Mouse (Mus musculus): ENCODE data around the gene Hoxa10.

Hoxa10 gene

GRCm38 (mm10) chr6:52204050-52204752 lies 36.5 kb downstream of the Hoxa10 start, which contains the start of gene Hoxa5:
TSS of gene Hoxa5 (minus strand) at chr6:52204587.
- DNase-seq (ENCODE audit: low spot score): peak; percentile 80

- DNase-seq (ENCODE audit: low spot score): no peak
Measured at GRCm38 (mm10) chr6:52203371-52204049, 37.1 kb downstream of the Hoxa10 start.

- DNase-seq (ENCODE audit: low spot score): no peak
Measured at GRCm38 (mm10) chr6:52203121-52203370, 37.6 kb downstream of the Hoxa10 start.

- DNase-seq (ENCODE audit: low spot score): no peak
Measured at GRCm38 (mm10) chr6:52202362-52203120, 38.1 kb downstream of the Hoxa10 start.

- no peak for DNase-seq (ENCODE audit: low spot score)
Measured at GRCm38 (mm10) chr6:52201269-52201668, 39.4 kb downstream of the Hoxa10 start.

- DNase-seq (ENCODE audit: low spot score): no peak
Measured at GRCm38 (mm10) chr6:52200751-52201250, 39.9 kb downstream of the Hoxa10 start.

- DNase-seq (ENCODE audit: low spot score): no peak
Measured at GRCm38 (mm10) chr6:52200073-52200750, 40.4 kb downstream of the Hoxa10 start.

GRCm38 (mm10) chr6:52197271-52197670 lies 43.4 kb downstream of the Hoxa10 start:
- DNase-seq (ENCODE audit: low spot score): no peak

GRCm38 (mm10) chr6:52196811-52197210 lies 43.8 kb downstream of the Hoxa10 start:
- no peak for DNase-seq (ENCODE audit: low spot score)

GRCm38 (mm10) chr6:52194690-52195089 lies 46.0 kb downstream of the Hoxa10 start:
- DNase-seq (ENCODE audit: low spot score): no peak

GRCm38 (mm10) chr6:52191860-52192550 lies 48.6 kb downstream of the Hoxa10 start:
- peak; percentile 90 for DNase-seq (ENCODE audit: low spot score)

- no peak for DNase-seq (ENCODE audit: low spot score)
Measured at GRCm38 (mm10) chr6:52190906-52191810, 49.5 kb downstream of the Hoxa10 start, which contains the start of gene Hoxa4. TSS of gene Hoxa4 (minus strand) at chr6:52191753.

- DNase-seq (ENCODE audit: low spot score): no peak
Measured at GRCm38 (mm10) chr6:52190410-52190809, 50.2 kb downstream of the Hoxa10 start.

GRCm38 (mm10) chr6:52189909-52190308 lies 50.7 kb downstream of the Hoxa10 start:
- no peak for DNase-seq (ENCODE audit: low spot score)

- DNase-seq (ENCODE audit: low spot score): no peak
Measured at GRCm38 (mm10) chr6:52189172-52189591, 51.5 kb downstream of the Hoxa10 start.

- no peak for DNase-seq (ENCODE audit: low spot score)
Measured at GRCm38 (mm10) chr6:52186500-52186899, 54.2 kb downstream of the Hoxa10 start.

GRCm38 (mm10) chr6:52185834-52186233 lies 54.8 kb downstream of the Hoxa10 start:
- no peak for DNase-seq (ENCODE audit: low spot score)

GRCm38 (mm10) chr6:52185222-52185621 lies 55.4 kb downstream of the Hoxa10 start:
- no peak for DNase-seq (ENCODE audit: low spot score)

GRCm38 (mm10) chr6:52184668-52185067 lies 56.0 kb downstream of the Hoxa10 start:
- DNase-seq (ENCODE audit: low spot score): no peak

GRCm38 (mm10) chr6:52183311-52184080 lies 57.2 kb downstream of the Hoxa10 start:
- DNase-seq (ENCODE audit: low spot score): no peak
